Mouse (Mus musculus): ENCODE data around the gene Klc4. TPM values are rescaled to one million over a fixed set of nuclear protein-coding genes. Genes with fewer than 3 reads are reported as not detected.
A peak's percentile ranks its signal among the peaks of the same experiment; 100 is the strongest.

Klc4 gene
- total and polyA plus RNA-seq, 2 experiments from 2014 or later = 25.1 to 29.0 TPM

DNA sequence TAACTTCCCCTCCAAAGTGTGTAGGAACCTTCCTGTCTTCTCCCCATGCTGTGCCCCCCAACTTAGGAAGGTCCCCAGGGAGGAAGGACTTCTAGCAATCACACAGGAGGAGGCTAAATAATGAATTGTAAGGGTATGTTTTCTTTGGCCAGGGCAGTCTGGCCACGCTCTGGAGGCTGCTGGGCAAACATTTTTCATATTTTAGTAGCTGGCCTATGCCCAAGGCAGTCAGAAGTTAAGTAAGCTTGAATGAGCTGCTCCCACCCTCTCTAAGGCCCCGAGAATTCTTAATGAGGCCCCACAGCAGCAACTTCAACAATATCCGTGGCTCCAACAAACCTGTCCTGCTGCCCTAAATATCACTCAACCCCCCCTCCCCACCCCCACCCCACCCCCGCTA is 33.0 kb downstream of the Klc4 start:
- TF ChIP-seq CTCF (IDR thresholded peaks at IDR 0.05; ENCODE audit: low read depth) (no peak), EP300 (IDR thresholded peaks at IDR 0.05; ENCODE audit: low read depth) (no peak)
- H3K4me1 ChIP-seq (ENCODE audit: control insufficient read depth, insufficient read depth) = peaks cover 29% of the 10 kb centered on the region
- no peak overlapping the region for H3K4me3 ChIP-seq (ENCODE audit: low read depth, low read length)
- no peaks in the 10 kb centered on the region for H3K9me3 ChIP-seq (replicated peaks; ENCODE audit: control insufficient read depth, low read length)
- WGBS = 27% methylated on average over 4 of the region's 4 CpGs
- no peaks in the 10 kb centered on the region for H3K27me3 ChIP-seq (ENCODE audit: control insufficient read depth, insufficient read depth, low read length)
- ATAC-seq (ENCODE audit: insufficient read depth, low read depth) (no peak), DNase-seq (ENCODE audit: low spot score) (no peak)
- H3K27ac ChIP-seq (ENCODE audit: low read depth) = no peak overlapping the region
- H3K4me2 ChIP-seq (ENCODE audit: low read depth, low read length) = no peak overlapping the region
- no peaks in the 10 kb centered on the region for H3K36me3 ChIP-seq (replicated peaks; ENCODE audit: control insufficient read depth, insufficient read depth, low read length)
- no peak overlapping the region; the same call in 1 of the 2 replicates for H3K9ac ChIP-seq (replicated peaks; ENCODE audit: low read depth, low read length)

DNA sequence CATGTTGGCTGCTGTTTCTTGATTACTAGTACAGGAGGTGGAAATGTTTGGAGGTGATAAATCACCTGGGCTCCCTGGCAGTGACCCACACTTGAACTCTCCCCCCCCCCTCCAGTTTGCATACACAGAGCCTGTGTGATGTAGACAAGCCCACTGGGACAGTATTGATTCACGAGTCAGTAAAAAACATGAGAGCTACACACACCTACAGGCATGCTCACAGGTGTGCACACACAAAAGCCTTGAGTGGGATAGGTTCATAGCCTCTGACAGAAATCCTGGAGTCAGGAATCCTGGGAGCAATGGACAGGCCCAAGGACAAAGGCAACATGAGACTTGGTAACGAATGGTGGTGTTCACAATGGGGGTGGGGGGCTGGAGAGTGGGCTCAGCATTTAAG is 33.6 kb downstream of the Klc4 start:
- Histone ChIP-seq H3K27me3 (ENCODE audit: control insufficient read depth, insufficient read depth, low read length) (no peaks in the 10 kb centered on the region), H3K27ac (ENCODE audit: low read depth) (no peak overlapping the region), H3K9ac (replicated peaks; ENCODE audit: low read depth, low read length) (no peak overlapping the region), H3K4me2 (ENCODE audit: low read depth, low read length) (no peak overlapping the region), H3K9me3 (replicated peaks; ENCODE audit: control insufficient read depth, low read length) (no peaks in the 10 kb centered on the region), H3K4me1 (ENCODE audit: control insufficient read depth, insufficient read depth) (peaks cover 23% of the 10 kb centered on the region), H3K4me3 (ENCODE audit: low read depth, low read length) (no peak overlapping the region), H3K36me3 (replicated peaks; ENCODE audit: control insufficient read depth, insufficient read depth, low read length) (no peaks in the 10 kb centered on the region)
- TF ChIP-seq EP300 (IDR thresholded peaks at IDR 0.05; ENCODE audit: low read depth) = no peak
- TF ChIP-seq CTCF (IDR thresholded peaks at IDR 0.05; ENCODE audit: low read depth) = no peak
- ATAC-seq (ENCODE audit: insufficient read depth, low read depth) = no peak
- 48% methylated on average over 2 of the region's 2 CpGs for WGBS
- DNase-seq (ENCODE audit: low spot score) = no peak

DNA sequence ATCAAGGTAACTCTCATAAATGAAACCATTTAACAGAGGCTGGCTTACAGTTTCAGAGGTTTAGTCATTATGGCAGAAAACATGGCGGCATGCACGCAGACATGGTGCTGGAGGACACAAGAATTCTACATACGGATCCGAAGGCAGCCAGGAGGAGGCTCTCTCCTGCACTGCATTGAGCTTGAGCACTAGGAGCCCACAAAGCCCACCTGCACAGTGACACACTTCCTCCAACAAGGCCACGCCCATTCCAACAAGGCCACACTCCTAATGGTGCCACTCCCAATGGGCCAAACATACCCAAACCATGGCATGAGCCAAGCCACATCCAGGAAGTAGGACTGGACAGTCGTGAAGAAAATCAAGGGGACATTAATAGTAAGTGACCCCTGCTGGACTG is 34.5 kb downstream of the Klc4 start:
- H3K27ac ChIP-seq (ENCODE audit: low read depth) = no peak overlapping the region
- no peak overlapping the region for H3K4me2 ChIP-seq (ENCODE audit: low read depth, low read length)
- no peak overlapping the region for H3K4me3 ChIP-seq (ENCODE audit: low read depth, low read length)
- H3K9me3 ChIP-seq (replicated peaks; ENCODE audit: control insufficient read depth, low read length) = no peaks in the 10 kb centered on the region
- no peaks in the 10 kb centered on the region for H3K36me3 ChIP-seq (replicated peaks; ENCODE audit: control insufficient read depth, insufficient read depth, low read length)
- DNase-seq (ENCODE audit: low spot score) = no peak
- WGBS = 92% methylated on average over 6 of the region's 6 CpGs
- H3K4me1 ChIP-seq (ENCODE audit: control insufficient read depth, insufficient read depth) = peaks cover 19% of the 10 kb centered on the region; the same call in 1 of the 2 replicates
- no peaks in the 10 kb centered on the region for H3K27me3 ChIP-seq (ENCODE audit: control insufficient read depth, insufficient read depth, low read length)
- no peak overlapping the region for H3K9ac ChIP-seq (replicated peaks; ENCODE audit: low read depth, low read length)
- no peak for ATAC-seq (ENCODE audit: insufficient read depth, low read depth)
- TF ChIP-seq EP300 (IDR thresholded peaks at IDR 0.05; ENCODE audit: low read depth) (no peak), CTCF (IDR thresholded peaks at IDR 0.05; ENCODE audit: low read depth) (no peak)

DNA sequence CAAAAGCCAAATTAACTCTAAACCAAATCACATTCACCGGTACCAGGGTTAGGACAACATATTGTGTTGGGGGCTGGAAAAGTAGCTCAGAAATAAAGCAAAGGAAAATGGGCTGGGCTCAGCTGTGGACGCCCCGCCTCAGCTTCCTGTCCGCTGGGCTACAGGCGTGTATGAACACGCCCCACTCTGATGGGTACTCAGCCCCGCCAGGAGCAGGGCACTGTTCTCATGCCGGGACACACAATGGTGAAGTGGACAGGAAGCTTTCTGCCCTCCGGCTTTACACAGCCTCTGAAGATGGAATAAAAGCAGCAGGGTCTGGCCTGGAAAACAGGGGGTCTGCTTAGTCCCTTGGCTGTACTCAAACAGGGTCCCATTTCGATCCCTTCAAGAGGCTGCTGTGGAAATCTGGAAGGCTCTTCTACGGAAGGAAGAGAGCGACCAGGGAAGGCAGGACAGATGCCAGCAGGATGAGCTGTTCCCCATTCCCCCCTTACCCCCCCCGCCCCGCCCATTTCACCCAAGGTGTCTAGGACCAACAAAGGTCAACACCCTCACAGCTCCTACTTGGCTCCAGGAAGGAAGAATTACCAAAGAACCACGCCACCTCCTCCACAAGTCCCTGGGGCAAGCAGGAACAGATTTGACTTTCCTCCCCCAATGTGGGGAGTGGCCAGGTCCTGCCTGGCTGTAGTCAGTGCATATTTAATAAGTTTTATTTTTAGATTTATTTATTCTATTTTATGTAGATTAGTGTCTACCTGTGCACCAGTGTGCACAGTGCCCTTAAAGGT is 35.9 kb downstream of the Klc4 start:
- peak; percentile 71 for ATAC-seq (ENCODE audit: insufficient read depth, low read depth)
- peak overlapping the region; percentile 69 for H3K27ac ChIP-seq (ENCODE audit: low read depth)
- TF ChIP-seq EP300 (IDR thresholded peaks at IDR 0.05; ENCODE audit: low read depth) = no peak
- no peak for TF ChIP-seq CTCF (IDR thresholded peaks at IDR 0.05; ENCODE audit: low read depth)
- peaks cover 19% of the 10 kb centered on the region; the same call in 1 of the 2 replicates for H3K4me1 ChIP-seq (ENCODE audit: control insufficient read depth, insufficient read depth)
- H3K27me3 ChIP-seq (ENCODE audit: control insufficient read depth, insufficient read depth, low read length) = no peaks in the 10 kb centered on the region
- no peaks in the 10 kb centered on the region for H3K36me3 ChIP-seq (replicated peaks; ENCODE audit: control insufficient read depth, insufficient read depth, low read length)
- peak overlapping the region; percentile 50 for H3K4me2 ChIP-seq (ENCODE audit: low read depth, low read length)
- peak overlapping the region; percentile 9; the same call in 1 of the 2 replicates for H3K4me3 ChIP-seq (ENCODE audit: low read depth, low read length)
- no peak for DNase-seq (ENCODE audit: low spot score)
- H3K9ac ChIP-seq (replicated peaks; ENCODE audit: low read depth, low read length) = no peak overlapping the region
- 50% methylated on average over 15 of the region's 15 CpGs for WGBS
- H3K9me3 ChIP-seq (replicated peaks; ENCODE audit: control insufficient read depth, low read length) = no peaks in the 10 kb centered on the region

DNA sequence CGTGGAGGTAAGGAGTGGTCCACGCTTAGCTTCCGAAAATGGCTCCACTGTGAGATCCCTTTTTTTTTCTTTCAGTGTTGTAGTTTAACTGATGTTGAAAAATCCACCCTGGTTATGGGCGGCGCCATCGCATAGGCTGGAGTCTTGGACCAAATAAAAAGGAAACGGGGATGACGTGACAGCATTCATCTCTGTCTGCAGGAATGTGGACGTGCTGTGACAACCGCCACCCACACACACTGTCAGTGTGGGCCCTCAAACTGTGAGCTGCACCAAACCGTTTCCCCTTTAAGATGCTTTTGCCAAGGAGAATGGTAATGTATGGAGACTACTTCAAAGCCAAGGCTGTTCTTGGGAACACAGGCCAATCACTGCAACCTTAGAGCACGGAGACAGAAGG is 39.8 kb downstream of the Klc4 start:
- Histone ChIP-seq H3K27me3 (ENCODE audit: control insufficient read depth, insufficient read depth, low read length) (no peaks in the 10 kb centered on the region), H3K9me3 (replicated peaks; ENCODE audit: control insufficient read depth, low read length) (no peaks in the 10 kb centered on the region), H3K4me1 (ENCODE audit: control insufficient read depth, insufficient read depth) (0 out of 2 replicates have a peak, but pooled peaks cover 4% of the 10 kb centered on the region), H3K27ac (ENCODE audit: low read depth) (no peak overlapping the region), H3K9ac (replicated peaks; ENCODE audit: low read depth, low read length) (no peak overlapping the region), H3K4me3 (ENCODE audit: low read depth, low read length) (no peak overlapping the region), H3K4me2 (ENCODE audit: low read depth, low read length) (no peak overlapping the region), H3K36me3 (replicated peaks; ENCODE audit: control insufficient read depth, insufficient read depth, low read length) (no peaks in the 10 kb centered on the region)
- 72% methylated on average over 12 of the region's 12 CpGs for WGBS
- TF ChIP-seq CTCF (IDR thresholded peaks at IDR 0.05; ENCODE audit: low read depth) (no peak), EP300 (IDR thresholded peaks at IDR 0.05; ENCODE audit: low read depth) (no peak)
- no peak for DNase-seq (ENCODE audit: low spot score)
- no peak for ATAC-seq (ENCODE audit: insufficient read depth, low read depth)
